Mouse (Mus musculus): Measurements from ENCODE around the gene Gm20388. TPM values are rescaled to one million over a fixed set of nuclear protein-coding genes. Genes with fewer than 3 reads are reported as not detected.
A peak's percentile ranks its signal among the peaks of the same experiment; 100 is the strongest.

Gm20388 gene
- polyA plus RNA-seq, 1 experiment from 2014 or later = not detected

GRCm38 (mm10) chr8:120928082-120928481, 1017.4 kb downstream of the Gm20388 start:
- no peaks in the 10 kb centered on the region for H3K27me3 ChIP-seq (ENCODE audit: control insufficient read depth, insufficient read depth, low read length)
- no peaks in the 10 kb centered on the region for H3K36me3 ChIP-seq (ENCODE audit: control insufficient read depth, insufficient read depth, low read length)
- H3K9me3 ChIP-seq (ENCODE audit: control insufficient read depth, low read length) = no peaks in the 10 kb centered on the region
- ATAC-seq (ENCODE audit: low FRiP score, low TSS enrichment) (no peak), DNase-seq (ENCODE audit: low spot score) (no peak)
- 92% methylated on average over 6 of the region's 6 CpGs for WGBS
- no peak overlapping the region for H3K4me2 ChIP-seq (replicated peaks; ENCODE audit: low read depth)
- H3K4me3 ChIP-seq (ENCODE audit: low read depth, low read length) = no peak overlapping the region
- TF ChIP-seq EP300 (optimal IDR thresholded peaks at IDR 0.05) (no peak), CTCF (IDR thresholded peaks at IDR 0.05; ENCODE audit: low read depth) (no peak)
- H3K9ac ChIP-seq (ENCODE audit: low read length) = no peak overlapping the region
- H3K4me1 ChIP-seq (replicated peaks; ENCODE audit: control insufficient read depth, insufficient read depth) = no peaks in the 10 kb centered on the region
- no peak overlapping the region for H3K27ac ChIP-seq (replicated peaks)

- H3K9me3 ChIP-seq (ENCODE audit: control insufficient read depth, low read length) = no peaks in the 10 kb centered on the region
- no peak for TF ChIP-seq EP300 (optimal IDR thresholded peaks at IDR 0.05)
- no peak for TF ChIP-seq CTCF (IDR thresholded peaks at IDR 0.05; ENCODE audit: low read depth)
- ATAC-seq (ENCODE audit: low FRiP score, low TSS enrichment) (no peak), DNase-seq (ENCODE audit: low spot score) (no peak)
- no peak overlapping the region for H3K9ac ChIP-seq (ENCODE audit: low read length)
- H3K4me1 ChIP-seq (replicated peaks; ENCODE audit: control insufficient read depth, insufficient read depth) = no peaks in the 10 kb centered on the region; the same call in none of the 2 replicates
- WGBS = 90% methylated on average over 9 of the region's 9 CpGs
- no peak overlapping the region for H3K27ac ChIP-seq (replicated peaks)
- H3K36me3 ChIP-seq (ENCODE audit: control insufficient read depth, insufficient read depth, low read length) = no peaks in the 10 kb centered on the region
- no peaks in the 10 kb centered on the region for H3K27me3 ChIP-seq (ENCODE audit: control insufficient read depth, insufficient read depth, low read length)
- H3K4me2 ChIP-seq (replicated peaks; ENCODE audit: low read depth) = no peak overlapping the region
- H3K4me3 ChIP-seq (ENCODE audit: low read depth, low read length) = no peak overlapping the region
These were observed 1024.0 kb downstream of the Gm20388 start for GRCm38 (mm10) chr8:120934596-120934995.

GRCm38 (mm10) chr8:120936685-120937084, 1026.0 kb downstream of the Gm20388 start:
- no peak overlapping the region for H3K4me3 ChIP-seq (ENCODE audit: low read depth, low read length)
- no peaks in the 10 kb centered on the region for H3K36me3 ChIP-seq (ENCODE audit: control insufficient read depth, insufficient read depth, low read length)
- H3K4me1 ChIP-seq (replicated peaks; ENCODE audit: control insufficient read depth, insufficient read depth) = no peaks in the 10 kb centered on the region; the same call in none of the 2 replicates
- DNase-seq (ENCODE audit: low spot score) (no peak), ATAC-seq (ENCODE audit: low FRiP score, low TSS enrichment) (no peak)
- TF ChIP-seq CTCF (IDR thresholded peaks at IDR 0.05; ENCODE audit: low read depth) (no peak), EP300 (optimal IDR thresholded peaks at IDR 0.05) (no peak)
- H3K9me3 ChIP-seq (ENCODE audit: control insufficient read depth, low read length) = no peaks in the 10 kb centered on the region
- 33% methylated on average over 8 of the region's 10 CpGs for WGBS
- no peaks in the 10 kb centered on the region for H3K27me3 ChIP-seq (ENCODE audit: control insufficient read depth, insufficient read depth, low read length)
- H3K9ac ChIP-seq (ENCODE audit: low read length) = no peak overlapping the region
- 0 out of 2 replicates have a peak overlapping the region, but pooled peaks have one; percentile 49 for H3K27ac ChIP-seq (replicated peaks)
- H3K4me2 ChIP-seq (replicated peaks; ENCODE audit: low read depth) = no peak overlapping the region

GRCm38 (mm10) chr8:120937474-120937873, 1026.8 kb downstream of the Gm20388 start:
- no peaks in the 10 kb centered on the region for H3K27me3 ChIP-seq (ENCODE audit: control insufficient read depth, insufficient read depth, low read length)
- no peaks in the 10 kb centered on the region for H3K36me3 ChIP-seq (ENCODE audit: control insufficient read depth, insufficient read depth, low read length)
- no peak overlapping the region for H3K4me3 ChIP-seq (ENCODE audit: low read depth, low read length)
- H3K27ac ChIP-seq (replicated peaks) = no peak overlapping the region
- H3K9me3 ChIP-seq (ENCODE audit: control insufficient read depth, low read length) = no peaks in the 10 kb centered on the region
- ATAC-seq (ENCODE audit: low FRiP score, low TSS enrichment) (peak; percentile 68; the same call in 1 of the 2 replicates), DNase-seq (ENCODE audit: low spot score) (no peak)
- no peak for TF ChIP-seq CTCF (IDR thresholded peaks at IDR 0.05; ENCODE audit: low read depth)
- TF ChIP-seq EP300 (optimal IDR thresholded peaks at IDR 0.05) = no peak
- H3K9ac ChIP-seq (ENCODE audit: low read length) = no peak overlapping the region
- WGBS = 38% methylated on average over 9 of the region's 9 CpGs
- no peaks in the 10 kb centered on the region; the same call in none of the 2 replicates for H3K4me1 ChIP-seq (replicated peaks; ENCODE audit: control insufficient read depth, insufficient read depth)
- no peak overlapping the region for H3K4me2 ChIP-seq (replicated peaks; ENCODE audit: low read depth)

GRCm38 (mm10) chr8:120940287-120940686, 1029.6 kb downstream of the Gm20388 start:
- ATAC-seq (ENCODE audit: low FRiP score, low TSS enrichment) = no peak; the same call in 1 of the 2 replicates
- H3K4me3 ChIP-seq (ENCODE audit: low read depth, low read length) = no peak overlapping the region
- no peak overlapping the region for H3K27ac ChIP-seq (replicated peaks)
- H3K9ac ChIP-seq (ENCODE audit: low read length) = no peak overlapping the region
- H3K36me3 ChIP-seq (ENCODE audit: control insufficient read depth, insufficient read depth, low read length) = no peaks in the 10 kb centered on the region
- TF ChIP-seq CTCF (IDR thresholded peaks at IDR 0.05; ENCODE audit: low read depth) (no peak), EP300 (optimal IDR thresholded peaks at IDR 0.05) (no peak)
- H3K4me2 ChIP-seq (replicated peaks; ENCODE audit: low read depth) = no peak overlapping the region
- no peaks in the 10 kb centered on the region; the same call in none of the 2 replicates for H3K4me1 ChIP-seq (replicated peaks; ENCODE audit: control insufficient read depth, insufficient read depth)
- 39% methylated on average over 12 of the region's 12 CpGs for WGBS
- DNase-seq (ENCODE audit: low spot score) = no peak
- no peaks in the 10 kb centered on the region for H3K9me3 ChIP-seq (ENCODE audit: control insufficient read depth, low read length)
- no peaks in the 10 kb centered on the region for H3K27me3 ChIP-seq (ENCODE audit: control insufficient read depth, insufficient read depth, low read length)

- no peak overlapping the region for H3K4me3 ChIP-seq (ENCODE audit: low read depth, low read length)
- H3K4me1 ChIP-seq (replicated peaks; ENCODE audit: control insufficient read depth, insufficient read depth) = peaks cover 2% of the 10 kb centered on the region
- WGBS = 17% methylated on average over 10 of the region's 10 CpGs
- peak; percentile 68 for ATAC-seq (ENCODE audit: low FRiP score, low TSS enrichment)
- H3K9ac ChIP-seq (ENCODE audit: low read length) = no peak overlapping the region
- H3K27ac ChIP-seq (replicated peaks) = peak overlapping the region; percentile 85
- H3K4me2 ChIP-seq (replicated peaks; ENCODE audit: low read depth) = no peak overlapping the region
- DNase-seq (ENCODE audit: low spot score) = peak; percentile 41
- H3K9me3 ChIP-seq (ENCODE audit: control insufficient read depth, low read length) = no peaks in the 10 kb centered on the region
- TF ChIP-seq EP300 (optimal IDR thresholded peaks at IDR 0.05) = no peak
- no peak for TF ChIP-seq CTCF (IDR thresholded peaks at IDR 0.05; ENCODE audit: low read depth)
- H3K27me3 ChIP-seq (ENCODE audit: control insufficient read depth, insufficient read depth, low read length) = no peaks in the 10 kb centered on the region
- H3K36me3 ChIP-seq (ENCODE audit: control insufficient read depth, insufficient read depth, low read length) = no peaks in the 10 kb centered on the region
These were observed 1036.6 kb downstream of the Gm20388 start for GRCm38 (mm10) chr8:120947240-120947639.
